Mouse (Mus musculus): ENCODE data around the gene 4430402I18Rik. TPM values are rescaled to one million over a fixed set of nuclear protein-coding genes. Genes with fewer than 3 reads are reported as not detected.

4430402I18Rik gene
- total RNA-seq, 2 experiments from 2014 or later = 6.0 to 8.7 TPM

DNA sequence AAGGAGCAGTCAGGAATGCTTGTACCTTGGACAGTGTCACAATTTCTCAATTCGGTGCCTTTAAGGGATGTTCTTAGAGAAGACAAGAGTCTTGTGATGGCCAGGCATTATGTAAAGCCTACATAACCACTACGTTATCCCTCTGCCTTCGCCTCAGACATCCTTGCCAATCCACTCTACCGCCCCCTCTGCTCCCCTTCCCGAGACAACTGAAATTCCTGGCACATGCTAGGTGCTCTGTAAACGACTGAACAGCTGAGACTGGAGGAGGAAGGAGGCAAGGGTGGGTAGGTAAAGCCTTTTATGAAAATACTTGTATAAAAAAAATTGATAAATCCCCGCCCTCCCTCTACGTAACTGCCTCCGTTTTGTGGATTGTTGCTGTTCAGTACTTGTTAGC, 58.9 kb downstream of the 4430402I18Rik start:
- intact Hi-C loops (cut with DNase I) = no loop called here
- peak; percentile 64 for DNase-seq (ENCODE audit: low spot score in 2 of 2)

DNA sequence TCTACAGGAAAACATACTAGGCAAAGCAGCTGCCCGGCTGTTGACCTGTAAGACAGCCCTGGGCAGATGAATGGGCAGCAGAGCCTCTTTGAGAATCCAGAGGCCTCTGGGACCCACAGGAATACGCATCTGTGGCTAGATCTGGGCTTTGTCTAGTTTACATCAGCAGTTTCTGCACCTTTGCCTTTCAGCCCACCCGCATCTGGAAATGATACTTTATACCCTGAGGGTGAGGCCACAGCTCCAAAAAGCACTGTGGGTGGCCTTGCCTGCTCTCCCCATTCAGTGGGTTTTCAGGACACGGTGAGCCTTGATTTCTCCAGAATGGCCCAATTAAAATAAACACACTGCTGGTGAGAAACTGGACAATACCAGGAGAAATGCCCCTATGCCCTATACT, 59.4 kb downstream of the 4430402I18Rik start:
- intact Hi-C loops (cut with DNase I) = no loop called here
- no peak for DNase-seq (ENCODE audit: low spot score in 2 of 2)

DNA sequence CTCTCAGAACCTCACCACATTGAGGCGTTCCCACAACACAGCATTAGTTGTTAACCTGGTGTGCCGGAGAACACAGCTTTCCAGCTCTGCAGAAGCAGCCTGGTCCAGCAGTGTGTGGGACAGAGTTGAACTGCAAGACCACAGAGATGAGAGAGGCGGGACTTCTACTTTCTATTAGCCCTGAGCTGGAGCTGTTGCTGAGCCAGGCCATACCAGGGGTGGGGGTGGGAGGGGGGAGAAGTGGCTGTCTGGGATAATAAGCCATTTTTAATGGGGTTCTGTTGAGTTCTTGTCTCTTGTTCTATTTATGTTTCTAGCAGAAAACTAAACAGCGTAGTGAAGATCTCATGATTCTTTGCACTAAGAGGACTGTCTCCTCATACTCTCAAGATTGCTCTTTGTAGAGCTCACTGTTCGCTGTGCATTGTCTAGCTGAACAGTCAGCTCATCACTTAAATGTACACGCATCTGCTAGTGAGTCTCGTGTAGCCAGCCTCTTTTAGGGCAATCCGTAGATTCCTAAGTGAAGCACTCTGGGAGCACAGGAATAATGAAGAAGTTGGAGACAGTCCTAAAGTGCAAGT, 64.0 kb downstream of the 4430402I18Rik start:
- no peak for DNase-seq (ENCODE audit: low spot score in 2 of 2)
- intact Hi-C loops (cut with DNase I) = loop anchor here (5.0 kb wide), 1 partner anchor 59 kb away; the partner anchor contains the start of gene Plpp6

DNA sequence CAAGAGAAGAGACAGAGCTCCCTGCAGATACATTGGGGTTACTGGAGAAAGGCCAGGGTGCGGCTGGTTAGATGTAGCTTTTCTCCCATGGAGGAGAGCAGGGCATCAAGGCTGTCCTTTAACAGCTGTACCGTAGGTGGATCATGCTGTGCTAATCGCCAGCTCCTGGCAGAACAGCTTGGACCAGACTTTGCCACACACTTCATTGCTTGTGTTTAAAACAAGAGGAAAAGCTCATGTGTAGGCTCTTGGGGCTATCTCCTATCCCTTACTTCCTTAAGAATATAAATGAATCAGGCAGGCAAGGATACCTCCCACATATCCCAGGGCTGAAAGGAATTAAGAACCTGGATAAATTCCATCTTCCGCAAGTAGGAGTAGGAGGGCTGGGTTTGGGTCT, 64.8 kb downstream of the 4430402I18Rik start:
- intact Hi-C loops (cut with DNase I) = loop anchor here (5.0 kb wide), 1 partner anchor 59 kb away; the partner anchor contains the start of gene Plpp6
- DNase-seq (ENCODE audit: low spot score in 2 of 2) = peak; percentile 71 to 74

DNA sequence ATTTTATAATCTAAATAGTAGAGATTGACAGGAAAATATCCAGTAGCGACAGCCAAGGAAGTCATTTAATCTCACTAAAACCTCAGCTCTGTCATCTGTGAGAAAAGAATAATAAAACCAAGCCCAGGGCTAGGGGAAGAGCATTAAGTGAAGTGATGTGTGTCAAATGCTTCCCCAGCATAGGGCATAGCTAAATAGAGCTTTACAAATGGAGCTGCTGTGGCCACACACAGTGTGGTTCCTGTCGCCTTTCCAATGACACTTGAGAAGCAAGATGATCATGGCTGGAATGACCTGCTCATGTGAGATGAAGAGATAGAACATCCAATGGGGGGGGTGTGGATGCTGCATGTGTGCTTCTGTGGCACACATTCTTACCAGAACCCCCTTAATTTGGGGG, 65.5 kb downstream of the 4430402I18Rik start:
- intact Hi-C loops (cut with DNase I) = loop anchor here (5.0 kb wide), 1 partner anchor 60 kb away; the partner anchor contains the start of gene Plpp6
- no peak for DNase-seq (ENCODE audit: low spot score in 2 of 2)

GRCm38 (mm10) chr19:28900771-28901170, 66.8 kb downstream of the 4430402I18Rik start:
- DNase-seq (ENCODE audit: low spot score in 2 of 2) = no peak
- intact Hi-C loops (cut with DNase I) = loop anchor here (5.0 kb wide), 1 partner anchor 62 kb away; the partner anchor contains the start of gene Plpp6

- peak in 1 of 2 experiments; percentile 49 for DNase-seq (ENCODE audit: low spot score in 2 of 2)
These were observed 70.1 kb downstream of the 4430402I18Rik start for GRCm38 (mm10) chr19:28897497-28897896.

DNA sequence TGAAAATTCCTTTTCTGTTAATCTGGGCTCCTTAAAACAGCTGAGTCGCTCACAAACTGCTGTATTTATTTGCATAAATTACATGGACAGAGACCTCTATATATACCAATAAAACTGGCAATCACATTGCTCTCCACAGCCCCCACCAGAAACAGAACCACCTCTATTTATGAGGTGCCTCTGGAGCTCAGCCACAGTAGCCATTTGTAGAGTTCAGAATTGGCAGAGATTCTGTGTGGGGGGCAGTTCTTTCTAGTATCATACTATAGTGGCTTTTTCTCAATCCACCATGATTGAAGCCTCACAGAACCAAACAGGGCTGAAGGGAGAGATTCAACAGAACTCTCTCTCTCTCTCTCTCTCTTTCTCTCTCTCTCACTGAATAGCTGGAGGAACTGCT, 71.0 kb downstream of the 4430402I18Rik start:
- DNase-seq (ENCODE audit: low spot score in 2 of 2) = peak in 1 of 2 experiments; percentile 45
- intact Hi-C loops (cut with DNase I) = loop anchor here (5.0 kb wide), 1 partner anchor 59 kb away; the partner anchor contains the start of gene Slc1a1

More at GRCm38 (mm10) chr19:28897497-28897896, 70.1 kb downstream of the 4430402I18Rik start:
- intact Hi-C loops (cut with DNase I) = loop anchor here (5.0 kb wide), 1 partner anchor 60 kb away; the partner anchor contains the start of gene Slc1a1

- DNase-seq (ENCODE audit: low spot score in 2 of 2) = no peak
- intact Hi-C loops (cut with DNase I) = no loop called here
These were observed 75.7 kb downstream of the 4430402I18Rik start for GRCm38 (mm10) chr19:28891864-28892263.

GRCm38 (mm10) chr19:28891238-28891637, 76.4 kb downstream of the 4430402I18Rik start:
- DNase-seq (ENCODE audit: low spot score in 2 of 2) = no peak
- intact Hi-C loops (cut with DNase I) = no loop called here

GRCm38 (mm10) chr19:28889251-28889650, 78.3 kb downstream of the 4430402I18Rik start:
- DNase-seq (ENCODE audit: low spot score in 2 of 2) = no peak
- intact Hi-C loops (cut with DNase I) = no loop called here

- DNase-seq (ENCODE audit: low spot score in 2 of 2) = no peak
- intact Hi-C loops (cut with DNase I) = loop anchor here (1.0 kb wide), 1 partner anchor 29 kb away; no protein-coding TSS in a partner anchor
These were observed 79.1 kb downstream of the 4430402I18Rik start for GRCm38 (mm10) chr19:28888496-28888895.

GRCm38 (mm10) chr19:28883126-28883525, 84.5 kb downstream of the 4430402I18Rik start:
- DNase-seq (ENCODE audit: low spot score in 2 of 2) = no peak

DNA sequence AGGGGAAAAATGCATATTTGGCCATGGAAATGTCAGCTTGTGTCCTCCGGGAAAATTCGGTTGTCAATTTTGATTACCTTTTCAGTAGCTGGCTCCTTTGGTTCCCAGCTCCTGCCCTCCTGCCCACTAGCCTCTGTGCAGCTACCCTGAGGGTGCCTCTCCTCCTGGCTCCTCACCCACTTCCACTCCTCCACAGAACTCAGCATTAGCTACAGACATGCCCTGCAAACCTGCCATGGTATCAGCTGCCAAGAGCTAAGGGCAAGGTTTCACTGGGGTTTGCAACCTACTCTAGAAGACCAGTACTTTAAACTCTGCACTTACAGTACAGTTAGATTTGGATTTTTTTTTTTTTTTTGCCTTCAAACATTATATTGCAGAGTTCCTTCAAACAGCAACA, 88.1 kb downstream of the 4430402I18Rik start:
- intact Hi-C loops (cut with DNase I) = no loop called here
- no peak for DNase-seq (ENCODE audit: low spot score in 2 of 2)

More at GRCm38 (mm10) chr19:28883126-28883525, 84.5 kb downstream of the 4430402I18Rik start:
- intact Hi-C loops (cut with DNase I) = loop anchor here (5.0 kb wide), 1 partner anchor 106 kb away; no protein-coding TSS in a partner anchor

GRCm38 (mm10) chr19:28870351-28870750, 97.2 kb downstream of the 4430402I18Rik start:
- intact Hi-C loops (cut with DNase I) = no loop called here
- DNase-seq (ENCODE audit: low spot score in 2 of 2) = no peak

- intact Hi-C loops (cut with DNase I) = no loop called here
- DNase-seq (ENCODE audit: low spot score in 2 of 2) = no peak
These were observed 98.2 kb downstream of the 4430402I18Rik start for GRCm38 (mm10) chr19:28869251-28869855.

DNA sequence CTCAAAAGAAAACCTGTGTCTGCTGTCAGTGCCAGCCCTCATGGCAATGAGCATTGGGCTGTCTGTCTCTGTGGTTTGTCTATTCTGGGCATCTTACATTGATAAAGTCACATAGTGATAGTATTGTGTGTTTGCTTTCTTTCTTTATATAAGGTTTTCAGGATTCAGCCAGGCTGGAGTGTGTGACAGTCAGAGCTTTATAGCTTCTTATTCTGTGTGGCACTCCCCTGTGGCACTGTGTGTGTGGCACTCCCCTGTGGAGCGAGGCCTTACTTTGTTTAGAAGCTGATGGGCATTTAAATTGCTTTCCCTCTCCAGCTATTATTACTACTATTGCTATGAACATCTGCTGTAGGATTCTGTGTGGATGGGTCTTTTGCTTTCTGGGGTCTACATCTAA, 102.1 kb downstream of the 4430402I18Rik start:
- DNase-seq (ENCODE audit: low spot score in 2 of 2) = no peak
- intact Hi-C loops (cut with DNase I) = no loop called here

DNA sequence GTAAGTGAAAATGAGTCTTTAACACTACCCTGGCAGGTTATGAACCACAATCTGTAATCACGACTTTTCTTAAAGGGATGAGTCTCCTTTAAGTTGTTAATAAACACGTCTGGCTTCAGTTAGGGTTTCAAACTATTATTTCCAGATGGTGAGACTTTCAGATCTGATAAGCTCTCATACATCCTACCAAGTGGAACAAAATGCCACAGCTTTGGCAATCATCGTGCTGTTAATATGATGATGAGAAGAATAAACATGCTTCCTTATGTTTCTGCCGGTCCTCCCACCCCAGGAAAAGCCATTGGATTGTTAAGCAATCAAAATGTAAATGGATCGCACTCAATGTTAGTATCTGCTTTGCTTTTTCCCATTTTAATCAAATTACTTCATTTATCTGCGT, 102.6 kb downstream of the 4430402I18Rik start:
- intact Hi-C loops (cut with DNase I) = no loop called here
- DNase-seq (ENCODE audit: low spot score in 2 of 2) = no peak

GRCm38 (mm10) chr19:28863626-28864025, 104.0 kb downstream of the 4430402I18Rik start:
- no peak for DNase-seq (ENCODE audit: low spot score in 2 of 2)
- intact Hi-C loops (cut with DNase I) = no loop called here

DNA sequence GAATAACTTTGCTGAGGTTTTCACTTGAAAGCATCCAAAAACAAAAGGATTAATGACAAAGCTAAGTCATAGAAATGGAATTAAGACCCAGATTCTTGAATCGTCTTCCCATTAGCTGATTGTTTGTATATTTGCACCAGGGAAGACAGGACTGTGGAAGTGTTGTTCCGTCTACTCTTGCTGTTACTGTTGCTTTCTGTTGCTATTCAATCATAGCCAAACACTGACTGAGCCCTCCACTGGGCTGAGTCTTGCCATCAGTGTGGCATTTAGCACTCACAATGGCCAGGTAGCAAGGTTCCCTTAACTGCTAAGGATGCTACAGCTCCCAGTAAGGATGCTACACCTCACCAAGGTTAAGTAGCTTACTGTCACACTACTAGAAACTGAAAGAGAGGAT, 107.4 kb downstream of the 4430402I18Rik start:
- intact Hi-C loops (cut with DNase I) = no loop called here
- no peak for DNase-seq (ENCODE audit: low spot score in 2 of 2)

DNA sequence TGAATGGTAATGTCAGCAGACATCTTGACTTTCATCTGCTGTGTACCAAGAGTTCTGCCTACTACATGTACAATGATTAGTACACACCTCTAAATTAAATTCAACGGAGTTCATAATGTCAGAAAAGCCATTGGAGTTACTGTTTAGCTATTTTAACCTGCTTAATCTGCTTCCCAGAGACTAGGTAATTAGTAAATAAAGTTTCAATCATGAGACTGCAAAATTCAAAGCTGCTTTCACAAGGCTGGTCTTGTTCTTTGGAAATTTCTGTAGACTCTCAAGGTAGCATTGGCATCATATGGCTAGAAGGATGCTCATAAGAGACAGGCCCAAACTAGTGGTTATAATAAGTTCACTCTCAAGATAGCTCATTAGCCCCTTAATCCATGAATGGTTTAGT, 112.8 kb downstream of the 4430402I18Rik start:
- intact Hi-C loops (cut with DNase I) = no loop called here

More for the DNA sequence above, 112.8 kb downstream of the 4430402I18Rik start:
- DNase-seq (ENCODE audit: low spot score in 2 of 2) = no peak
